Mouse (Mus musculus) bone marrow macrophage, adult 2 months (primary cell): ENCODE results near the gene Dhx33.

Source experiments
- CTCF ChIP-seq: IDR thresholded peaks from 2 replicates; pipeline ENCODE4 v1.5.1; 2012; ENCODE audit warnings: low read depth, mild to moderate bottlenecking, low read length, moderate library complexity
- POLR2A ChIP-seq: IDR thresholded peaks from 2 replicates; pipeline ENCODE4 v1.6.1; 2012; ENCODE audit warnings: mild to moderate bottlenecking, low read depth, low read length, borderline replicate concordance

DNA sequence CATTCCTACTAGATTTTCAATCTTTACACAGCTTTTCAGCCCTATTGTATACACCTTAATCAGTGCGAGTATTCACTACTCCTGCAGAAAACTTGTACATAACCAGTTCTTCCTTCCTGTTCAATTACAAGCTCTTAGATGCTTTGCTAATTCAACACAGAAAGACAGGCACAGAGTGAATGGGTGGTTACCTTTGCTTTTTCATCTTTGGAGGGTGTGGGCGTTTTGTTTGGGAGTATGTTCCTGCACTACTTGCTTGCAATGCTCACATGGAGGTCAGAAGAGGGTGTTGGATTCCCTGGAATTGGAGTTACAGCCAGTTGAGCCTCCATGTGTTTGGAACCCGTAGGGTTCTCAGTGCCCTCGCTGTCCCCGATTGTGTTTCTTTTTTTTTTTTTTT, 809 bp upstream of the Dhx33 start:
- no peak for TF ChIP-seq CTCF
- TF ChIP-seq POLR2A: no peak
